Mouse (Mus musculus): ENCODE results near the gene Lyz1. TPM values are rescaled to one million over a fixed set of nuclear protein-coding genes. Genes with fewer than 3 reads are reported as not detected.
"Not testable (repeated sequence)": the region's sequence is repeated elsewhere in the genome, so short reads cannot be mapped to it uniquely, and the experiment has no call there.

Lyz1 gene
- polyA plus RNA-seq (2012; rRNA removed) = 25.2 and 35.7 TPM in 2 replicates

- no peak for DNase-seq (ENCODE audit: low read depth)
Observed at GRCm38 (mm10) chr10:117292671-117293070, at the start of gene Lyz1. Gene Lyz1 (minus strand): TSS chr10:117292868.

GRCm38 (mm10) chr10:117342406-117342805, 49.7 kb upstream of the Lyz1 start:
- no peak for DNase-seq (ENCODE audit: low read depth)

GRCm38 (mm10) chr10:117341029-117341428, 48.4 kb upstream of the Lyz1 start:
- DNase-seq (ENCODE audit: low read depth) = no peak

- no peak for DNase-seq (ENCODE audit: low read depth)
Observed at GRCm38 (mm10) chr10:117339241-117339640, 46.6 kb upstream of the Lyz1 start.

GRCm38 (mm10) chr10:117337946-117338345, 45.3 kb upstream of the Lyz1 start:
- no peak for DNase-seq (ENCODE audit: low read depth)

- no peak for DNase-seq (ENCODE audit: low read depth)
Observed at GRCm38 (mm10) chr10:117335649-117336048, 43.0 kb upstream of the Lyz1 start.

- no peak for DNase-seq (ENCODE audit: low read depth)
Observed at GRCm38 (mm10) chr10:117330521-117330920, 37.9 kb upstream of the Lyz1 start.

- DNase-seq (ENCODE audit: low read depth) = no peak
Observed at GRCm38 (mm10) chr10:117323782-117324181, 31.1 kb upstream of the Lyz1 start.

- DNase-seq (ENCODE audit: low read depth) = no peak
Observed at GRCm38 (mm10) chr10:117322630-117323029, 30.0 kb upstream of the Lyz1 start.

- DNase-seq (ENCODE audit: low read depth) = no peak
Observed at GRCm38 (mm10) chr10:117320571-117320981, 27.9 kb upstream of the Lyz1 start.

- no peak for DNase-seq (ENCODE audit: low read depth)
Observed at GRCm38 (mm10) chr10:117316391-117316790, 23.7 kb upstream of the Lyz1 start.

GRCm38 (mm10) chr10:117313133-117313532, 20.5 kb upstream of the Lyz1 start:
- no peak for DNase-seq (ENCODE audit: low read depth)

GRCm38 (mm10) chr10:117312168-117312567, 19.5 kb upstream of the Lyz1 start:
- no peak for DNase-seq (ENCODE audit: low read depth)

- no peak for DNase-seq (ENCODE audit: low read depth)
Observed at GRCm38 (mm10) chr10:117304371-117304770, 11.7 kb upstream of the Lyz1 start.

GRCm38 (mm10) chr10:117301688-117302087, 9.0 kb upstream of the Lyz1 start:
- peak; percentile 49 for DNase-seq (ENCODE audit: low read depth)

- no peak for DNase-seq (ENCODE audit: low read depth)
Observed at GRCm38 (mm10) chr10:117299901-117300520, 7.3 kb upstream of the Lyz1 start.

GRCm38 (mm10) chr10:117299106-117299505, 6.4 kb upstream of the Lyz1 start:
- DNase-seq (ENCODE audit: low read depth) = no peak

- DNase-seq (ENCODE audit: low read depth) = no peak
Observed at GRCm38 (mm10) chr10:117298336-117298735, 5.7 kb upstream of the Lyz1 start.

GRCm38 (mm10) chr10:117290936-117291335, 1.7 kb downstream of the Lyz1 start:
- DNase-seq (ENCODE audit: low read depth) = not testable (repeated sequence)

- no peak for DNase-seq (ENCODE audit: low read depth)
Observed at GRCm38 (mm10) chr10:117290046-117290870, 2.4 kb downstream of the Lyz1 start.

GRCm38 (mm10) chr10:117289034-117289505, 3.6 kb downstream of the Lyz1 start:
- not testable (repeated sequence) for DNase-seq (ENCODE audit: low read depth)

GRCm38 (mm10) chr10:117288197-117289033, 4.3 kb downstream of the Lyz1 start:
- no peak for DNase-seq (ENCODE audit: low read depth)
